Mouse (Mus musculus): ENCODE measurements at regions not wholly inside any gene's neighbourhood (a gene's known extent, or its start where the extent isn't known, plus 50 kb on each side); places are given as distances from the start of the nearest gene placed in this dataset.

DNA sequence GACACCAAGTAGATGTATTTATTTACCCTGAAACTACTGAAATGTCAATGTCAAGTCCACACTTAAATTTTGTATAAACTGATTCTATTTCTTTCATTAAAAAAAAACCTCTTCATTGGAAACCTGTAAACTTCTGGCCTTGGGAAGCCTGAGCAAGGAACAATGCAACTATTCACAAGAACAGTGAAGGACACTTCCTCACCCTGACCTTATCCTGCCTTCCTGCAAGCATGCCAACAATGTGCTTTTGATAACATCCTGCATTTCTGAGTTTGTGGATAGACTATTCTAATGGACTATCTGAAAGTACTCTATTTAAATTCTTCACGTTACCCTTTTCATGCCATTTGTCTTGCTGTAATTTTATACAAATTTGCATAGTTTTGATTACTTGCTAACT lies 53.1 kb upstream of the Nabp1 start:
- TF ChIP-seq CTCF (IDR thresholded peaks at IDR 0.05; ENCODE audit: low read depth, low read length) (no peak), POLR2A (IDR thresholded peaks at IDR 0.05; ENCODE audit: insufficient read depth, low read length) (no peak)

Data from ES-Bruce4 (cell line).